Mouse (Mus musculus) bone marrow, adult 2 months (tissue): ENCODE measurements at regions not wholly inside any gene's neighbourhood (a gene's known extent, or its start where the extent isn't known, plus 50 kb on each side); places are given as distances from the start of the nearest gene placed in this dataset.

ENCODE experiments used
- CTCF ChIP-seq: fragments of 200-500 bp; IDR thresholded peaks from 2 replicates; pipeline ENCODE4 v1.5.1; 2011; ENCODE audit warnings: low read length, control low read depth; ENCODE audit not compliant: control insufficient read depth, insufficient read depth
- POLR2A ChIP-seq: fragments of 200-500 bp; IDR thresholded peaks from 2 replicates; pipeline ENCODE4 v1.6.1; 2011; ENCODE audit warnings: low read depth, mild to moderate bottlenecking, control low read depth, low read length, borderline replicate concordance; ENCODE audit not compliant: control insufficient read depth

- no peak for TF ChIP-seq CTCF
- TF ChIP-seq POLR2A, result no peak
Measured at GRCm38 (mm10) chr14:105621124-105621523, 275.5 kb downstream of the Spry2 start.
